Mouse (Mus musculus): ENCODE measurements at regions not wholly inside any gene's neighbourhood (a gene's known extent, or its start where the extent isn't known, plus 50 kb on each side); places are given as distances from the start of the nearest gene placed in this dataset.

- TF ChIP-seq CHD2 (IDR thresholded peaks at IDR 0.05; ENCODE audit: low read depth, low read length): no peak
- TF ChIP-seq MAFK (IDR thresholded peaks at IDR 0.05; ENCODE audit: insufficient read depth, low read depth, low read length): no peak
- TF ChIP-seq HCFC1 (IDR thresholded peaks at IDR 0.05; ENCODE audit: borderline replicate concordance, insufficient read depth, low read length): no peak
- TF ChIP-seq ZC3H11A (IDR thresholded peaks at IDR 0.05; ENCODE audit: borderline replicate concordance, low read depth, low read length): no peak
- no peak for TF ChIP-seq ZNF384 (IDR thresholded peaks at IDR 0.05; ENCODE audit: low read depth, low read length)
Measured at GRCm38 (mm10) chr15:7624689-7625472, 185.8 kb upstream of the Gdnf start.

Measured in ES-E14 (cell line).